Mouse (Mus musculus): ENCODE measurements around the gene Fam78a.

GRCm38 (mm10) chr2:32061722-32062505 is 22.7 kb downstream of the Fam78a start:
- no peak for TF ChIP-seq CTCF (IDR thresholded peaks at IDR 0.05)
- no peak for TF ChIP-seq EP300 (IDR thresholded peaks at IDR 0.05)

All from lung, postnatal 0 days (tissue).